Mouse (Mus musculus) limb, embryonic 13.5 days (tissue): ENCODE data around the gene Kcnk2. TPM values are rescaled to one million over a fixed set of nuclear protein-coding genes. Genes with fewer than 3 reads are reported as not detected.
"Not testable (repeated sequence)": the region's sequence is repeated elsewhere in the genome, so short reads cannot be mapped to it uniquely, and the experiment has no call there.

Source experiments
- ATAC-seq: fragments of 200-750 bp; cut with Nextera tagmentation; 2 replicates; pipeline ENCODE4 v1.8.0; 2017; ENCODE audit warnings: low read depth, moderate number of reproducible peaks, moderate TSS enrichment; ENCODE audit not compliant: low FRiP score
- H3K27ac ChIP-seq: fragments of 300-500 bp; sonication (generic); 2 replicates; pipeline ENCODE4 v1.5.1; 2015; ENCODE audit warnings: inconsistent platforms, mild to moderate bottlenecking, moderate library complexity
- H3K27me3 ChIP-seq: fragments of 300-500 bp; sonication (generic); 2 replicates; pipeline ENCODE4 v1.6.1; 2015; ENCODE audit warnings: mild to moderate bottlenecking, inconsistent platforms
- H3K36me3 ChIP-seq: fragments of 300-500 bp; sonication (generic); 2 replicates; pipeline ENCODE4 v1.6.1; 2015; ENCODE audit warnings: inconsistent platforms, mild to moderate bottlenecking, moderate library complexity
- H3K4me1 ChIP-seq: fragments of 300-500 bp; sonication (generic); 2 replicates; pipeline ENCODE4 v1.6.1; 2015; ENCODE audit warnings: inconsistent platforms
- H3K4me2 ChIP-seq: fragments of 300-500 bp; sonication (generic); replicated peaks from 2 replicates; pipeline ENCODE4 v1.6.1; 2015; ENCODE audit warnings: inconsistent platforms, mild to moderate bottlenecking, moderate library complexity
- H3K4me3 ChIP-seq: fragments of 300-500 bp; sonication (generic); 2 replicates; pipeline ENCODE4 v1.5.1; 2015; ENCODE audit warnings: moderate library complexity, mild to moderate bottlenecking, inconsistent platforms
- H3K9ac ChIP-seq: fragments of 300-500 bp; sonication (generic); 2 replicates; pipeline ENCODE4 v1.6.1; 2015; ENCODE audit warnings: mild to moderate bottlenecking, inconsistent platforms
- H3K9me3 ChIP-seq: fragments of 300-500 bp; sonication (generic); 2 replicates; pipeline ENCODE4 v1.6.1; 2016; ENCODE audit warnings: inconsistent platforms
- WGBS: fragments of 180-500 bp; shearing (Covaris S2); methylation state at CpG from one replicate; pipeline ENCODE4 v1.1.7; 2015; 5-methylcytosine and 5-hydroxymethylcytosine counted together
- polyA plus RNA-seq: library from polyadenylated mRNA; unstranded; fragments of >200 nt; fragmentation: Nextera tagmentation; extraction: Ambion mirVana; gene quantifications from 2 replicates; pipeline ENCODE4 v1.2.1, GENCODE M21; 2015

The Kcnk2 gene
- polyA plus RNA-seq, 1 experiment from 2014 or later = 9.6 TPM

DNA sequence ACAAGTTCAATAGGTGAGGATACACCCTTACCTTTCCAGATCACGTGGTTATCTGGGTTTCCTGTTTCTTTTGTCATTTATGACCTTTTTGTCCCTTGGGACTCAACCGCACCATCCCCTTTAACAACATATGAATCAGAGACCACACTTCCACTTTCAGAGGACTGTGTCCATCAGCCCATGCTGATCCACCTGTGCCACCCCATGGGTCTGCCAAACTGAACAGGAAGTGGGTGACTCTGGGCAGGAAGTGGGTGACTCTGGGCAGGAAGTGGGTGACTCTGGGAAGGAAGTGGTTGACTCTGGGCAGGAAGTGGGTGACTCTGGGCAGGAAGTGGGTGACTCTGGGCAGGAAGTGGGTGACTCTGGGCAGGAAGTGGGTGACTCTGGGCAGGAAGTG, 158.9 kb downstream of the Kcnk2 start:
- not testable (repeated sequence) for H3K27ac ChIP-seq, H3K4me2 ChIP-seq, H3K9me3 ChIP-seq, H3K4me3 ChIP-seq, H3K27me3 ChIP-seq, H3K36me3 ChIP-seq, H3K4me1 ChIP-seq, H3K9ac ChIP-seq, ATAC-seq
- 80% methylated on average over 2 of the region's 2 CpGs for WGBS

GRCm38 (mm10) chr1:189235261-189235660, 166.8 kb downstream of the Kcnk2 start:
- Histone ChIP-seq H3K27me3 (no peaks in the 10 kb centered on the region), H3K27ac (no peak overlapping the region), H3K4me2 (no peak overlapping the region), H3K9me3 (no peaks in the 10 kb centered on the region), H3K4me1 (no peaks in the 10 kb centered on the region), H3K9ac (no peak overlapping the region), H3K36me3 (no peaks in the 10 kb centered on the region), H3K4me3 (no peak overlapping the region)
- WGBS = 66% methylated on average over 5 of the region's 5 CpGs
- ATAC-seq = no peak

GRCm38 (mm10) chr1:189232829-189233228, 169.2 kb downstream of the Kcnk2 start:
- Histone ChIP-seq H3K9me3 (no peaks in the 10 kb centered on the region), H3K4me2 (no peak overlapping the region), H3K4me1 (no peaks in the 10 kb centered on the region), H3K9ac (no peak overlapping the region), H3K36me3 (no peaks in the 10 kb centered on the region), H3K27me3 (no peaks in the 10 kb centered on the region), H3K27ac (no peak overlapping the region), H3K4me3 (no peak overlapping the region)
- ATAC-seq = no peak
- WGBS = 77% methylated on average over 6 of the region's 6 CpGs

- WGBS = 76% methylated on average over 19 of the region's 19 CpGs
- Histone ChIP-seq H3K4me2 (no peak overlapping the region), H3K9ac (no peak overlapping the region), H3K9me3 (no peaks in the 10 kb centered on the region), H3K27me3 (no peaks in the 10 kb centered on the region), H3K27ac (no peak overlapping the region), H3K4me3 (no peak overlapping the region), H3K4me1 (no peaks in the 10 kb centered on the region), H3K36me3 (no peaks in the 10 kb centered on the region)
- no peak for ATAC-seq
Measured at GRCm38 (mm10) chr1:189228222-189229084, 173.6 kb downstream of the Kcnk2 start.

DNA sequence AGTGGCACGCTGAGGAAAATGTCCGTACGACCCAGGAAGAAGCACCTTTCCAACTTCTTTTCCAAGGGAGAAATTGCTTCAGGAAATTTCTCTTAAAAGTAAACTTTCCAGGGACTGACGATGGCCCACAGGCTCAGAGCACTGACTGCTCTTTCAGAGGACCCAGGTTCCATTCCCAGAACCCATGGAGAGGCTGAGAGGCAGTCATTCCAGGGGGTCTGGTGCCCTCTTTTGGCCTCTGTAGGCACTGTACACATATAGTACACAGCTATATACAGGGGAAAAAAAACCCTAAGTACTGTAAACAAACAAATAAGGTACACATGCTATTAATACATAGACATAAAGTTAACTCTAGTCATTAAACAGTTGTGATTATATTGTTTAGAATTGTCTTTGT, 174.6 kb downstream of the Kcnk2 start:
- Histone ChIP-seq H3K27ac (no peak overlapping the region), H3K4me3 (no peak overlapping the region), H3K4me2 (no peak overlapping the region), H3K9ac (no peak overlapping the region), H3K36me3 (no peaks in the 10 kb centered on the region), H3K4me1 (no peaks in the 10 kb centered on the region), H3K27me3 (no peaks in the 10 kb centered on the region), H3K9me3 (no peaks in the 10 kb centered on the region)
- WGBS = 81% methylated on average over 4 of the region's 4 CpGs
- ATAC-seq = no peak

GRCm38 (mm10) chr1:189219051-189219450, 183.0 kb downstream of the Kcnk2 start:
- no peaks in the 10 kb centered on the region for H3K9me3 ChIP-seq

GRCm38 (mm10) chr1:189217751-189218564, 184.1 kb downstream of the Kcnk2 start:
- 86% methylated on average over 11 of the region's 11 CpGs for WGBS

More at GRCm38 (mm10) chr1:189219051-189219450, 183.0 kb downstream of the Kcnk2 start:
- Histone ChIP-seq H3K4me3 (no peak overlapping the region), H3K9ac (no peak overlapping the region), H3K27ac (no peak overlapping the region), H3K36me3 (no peaks in the 10 kb centered on the region), H3K4me1 (no peaks in the 10 kb centered on the region; the same call in 1 of the 2 replicates), H3K27me3 (no peaks in the 10 kb centered on the region), H3K4me2 (no peak overlapping the region)
- ATAC-seq = no peak
- 85% methylated on average over 10 of the region's 10 CpGs for WGBS

GRCm38 (mm10) chr1:189215131-189215530, 186.9 kb downstream of the Kcnk2 start:
- no peak overlapping the region for H3K27ac ChIP-seq
- H3K9me3 ChIP-seq = peaks cover 4% of the 10 kb centered on the region; the same call in 1 of the 2 replicates
- WGBS = 74% methylated on average over 9 of the region's 9 CpGs

More at GRCm38 (mm10) chr1:189217751-189218564, 184.1 kb downstream of the Kcnk2 start:
- Histone ChIP-seq H3K4me2 (no peak overlapping the region), H3K4me3 (no peak overlapping the region), H3K27me3 (no peaks in the 10 kb centered on the region), H3K27ac (no peak overlapping the region), H3K36me3 (no peaks in the 10 kb centered on the region), H3K4me1 (no peaks in the 10 kb centered on the region; the same call in 1 of the 2 replicates), H3K9me3 (no peaks in the 10 kb centered on the region), H3K9ac (no peak overlapping the region)
- no peak for ATAC-seq

GRCm38 (mm10) chr1:189214477-189214876, 187.6 kb downstream of the Kcnk2 start:
- Histone ChIP-seq H3K9me3 (peaks cover 4% of the 10 kb centered on the region; the same call in 1 of the 2 replicates), H3K4me2 (no peak overlapping the region), H3K4me1 (no peaks in the 10 kb centered on the region), H3K4me3 (no peak overlapping the region), H3K9ac (no peak overlapping the region), H3K27me3 (no peaks in the 10 kb centered on the region), H3K36me3 (no peaks in the 10 kb centered on the region), H3K27ac (no peak overlapping the region)
- no peak for ATAC-seq
- WGBS = 85% methylated on average over 3 of the region's 3 CpGs

More at GRCm38 (mm10) chr1:189215131-189215530, 186.9 kb downstream of the Kcnk2 start:
- no peak for ATAC-seq
- H3K4me3 ChIP-seq = no peak overlapping the region
- H3K4me2 ChIP-seq = no peak overlapping the region
- H3K9ac ChIP-seq = no peak overlapping the region
- no peaks in the 10 kb centered on the region for H3K27me3 ChIP-seq
- no peaks in the 10 kb centered on the region for H3K36me3 ChIP-seq
- no peaks in the 10 kb centered on the region for H3K4me1 ChIP-seq

DNA sequence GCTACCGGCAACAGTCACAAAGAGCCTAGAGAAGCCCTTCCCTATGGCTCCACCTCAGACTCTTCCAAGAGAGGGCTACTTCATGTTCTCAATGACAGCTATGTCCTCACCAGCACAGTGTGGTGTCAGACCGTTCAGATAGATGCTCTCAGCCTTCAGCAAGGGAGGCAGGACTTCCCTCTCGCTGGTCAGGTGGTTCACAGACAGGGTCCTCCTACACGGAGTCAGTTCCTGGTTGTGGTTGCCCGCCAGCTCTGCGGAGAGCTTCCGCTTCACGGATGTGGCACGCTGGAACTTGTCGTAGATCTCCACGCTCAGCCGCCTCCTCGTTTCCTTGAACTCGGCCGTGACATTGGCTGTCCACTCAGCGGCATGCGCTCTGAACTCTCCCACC, 192.4 kb downstream of the Kcnk2 start:
- ATAC-seq = no peak
- H3K4me2 ChIP-seq = no peak overlapping the region

GRCm38 (mm10) chr1:189209029-189209714, 192.9 kb downstream of the Kcnk2 start:
- ATAC-seq = no peak

More for the DNA sequence above, 192.4 kb downstream of the Kcnk2 start:
- Histone ChIP-seq H3K4me1 (no peaks in the 10 kb centered on the region), H3K9me3 (peaks cover 4% of the 10 kb centered on the region; the same call in 1 of the 2 replicates), H3K36me3 (no peaks in the 10 kb centered on the region), H3K27ac (no peak overlapping the region), H3K4me3 (no peak overlapping the region), H3K27me3 (no peaks in the 10 kb centered on the region), H3K9ac (no peak overlapping the region)
- WGBS = 90% methylated on average over 17 of the region's 17 CpGs

More at GRCm38 (mm10) chr1:189209029-189209714, 192.9 kb downstream of the Kcnk2 start:
- Histone ChIP-seq H3K4me3 (no peak overlapping the region), H3K36me3 (no peaks in the 10 kb centered on the region), H3K9ac (no peak overlapping the region), H3K9me3 (peaks cover 4% of the 10 kb centered on the region; the same call in 1 of the 2 replicates), H3K27ac (no peak overlapping the region), H3K27me3 (no peaks in the 10 kb centered on the region), H3K4me2 (no peak overlapping the region), H3K4me1 (no peaks in the 10 kb centered on the region)
- WGBS = 85% methylated on average over 12 of the region's 12 CpGs
